Mouse (Mus musculus) embryo, embryonic 10.5 days (tissue): ENCODE measurements at regions not wholly inside any gene's neighbourhood (a gene's known extent, or its start where the extent isn't known, plus 50 kb on each side); places are given as distances from the start of the nearest gene placed in this dataset.
A peak's percentile ranks its signal among the peaks of the same experiment; 100 is the strongest.
"Not testable (repeated sequence)": the region's sequence is repeated elsewhere in the genome, so short reads cannot be mapped to it uniquely, and the experiment has no call there.

Experiments
- DNase-seq: peaks from one replicate; pipeline ENCODE4 v3.0.0-alpha.2; 2015; ENCODE audit warnings: low spot score

GRCm38 (mm10) chr11:40159161-40159560, 535.8 kb downstream of the Mat2b start:
- not testable (repeated sequence) for DNase-seq

GRCm38 (mm10) chr11:40149312-40149711, 545.7 kb downstream of the Mat2b start:
- DNase-seq = peak; percentile 76

- DNase-seq = no peak
Observed at GRCm38 (mm10) chr11:40137803-40138202, 557.2 kb downstream of the Mat2b start.

GRCm38 (mm10) chr11:40102613-40103012, 592.4 kb downstream of the Mat2b start:
- no peak for DNase-seq

- no peak for DNase-seq
Observed at GRCm38 (mm10) chr11:40074317-40074716, 620.7 kb downstream of the Mat2b start.

GRCm38 (mm10) chr11:40050503-40050902, 644.5 kb downstream of the Mat2b start:
- DNase-seq = no peak

GRCm38 (mm10) chr11:40027511-40027910, 667.5 kb downstream of the Mat2b start:
- DNase-seq = no peak

GRCm38 (mm10) chr11:39999483-39999882, 695.5 kb downstream of the Mat2b start:
- DNase-seq = peak; percentile 13

- DNase-seq = peak; percentile 51
Observed at GRCm38 (mm10) chr11:39998612-39999011, 696.4 kb downstream of the Mat2b start.

GRCm38 (mm10) chr11:39972585-39972984, 722.4 kb downstream of the Mat2b start:
- no peak for DNase-seq

- no peak for DNase-seq
Observed at GRCm38 (mm10) chr11:39963705-39964104, 731.3 kb downstream of the Mat2b start.

- DNase-seq = no peak
Observed at GRCm38 (mm10) chr11:39954426-39954825, 740.6 kb downstream of the Mat2b start.

GRCm38 (mm10) chr11:39944196-39944595, 750.8 kb downstream of the Mat2b start:
- DNase-seq = no peak

- DNase-seq = no peak
Observed at GRCm38 (mm10) chr11:39934216-39934615, 760.8 kb downstream of the Mat2b start.

GRCm38 (mm10) chr11:39923977-39924527, 771.0 kb downstream of the Mat2b start:
- peak; percentile 26 for DNase-seq

- DNase-seq = no peak
Observed at GRCm38 (mm10) chr11:39917716-39918347, 777.2 kb downstream of the Mat2b start.

GRCm38 (mm10) chr11:39899644-39900225, 795.3 kb downstream of the Mat2b start:
- DNase-seq = no peak

GRCm38 (mm10) chr11:39883305-39883704, 811.7 kb downstream of the Mat2b start:
- no peak for DNase-seq

GRCm38 (mm10) chr11:39868451-39868979, 826.5 kb downstream of the Mat2b start:
- DNase-seq = peak; percentile 1
